Mouse (Mus musculus) fibroblast of lung, adult 2 months (primary cell): ENCODE results near the gene Hlcs.

Source experiments
- DNase-seq: peaks from one replicate; pipeline ENCODE4 v3.0.0-alpha.2; 2011; ENCODE audit warnings: low read depth

The Hlcs gene

DNA sequence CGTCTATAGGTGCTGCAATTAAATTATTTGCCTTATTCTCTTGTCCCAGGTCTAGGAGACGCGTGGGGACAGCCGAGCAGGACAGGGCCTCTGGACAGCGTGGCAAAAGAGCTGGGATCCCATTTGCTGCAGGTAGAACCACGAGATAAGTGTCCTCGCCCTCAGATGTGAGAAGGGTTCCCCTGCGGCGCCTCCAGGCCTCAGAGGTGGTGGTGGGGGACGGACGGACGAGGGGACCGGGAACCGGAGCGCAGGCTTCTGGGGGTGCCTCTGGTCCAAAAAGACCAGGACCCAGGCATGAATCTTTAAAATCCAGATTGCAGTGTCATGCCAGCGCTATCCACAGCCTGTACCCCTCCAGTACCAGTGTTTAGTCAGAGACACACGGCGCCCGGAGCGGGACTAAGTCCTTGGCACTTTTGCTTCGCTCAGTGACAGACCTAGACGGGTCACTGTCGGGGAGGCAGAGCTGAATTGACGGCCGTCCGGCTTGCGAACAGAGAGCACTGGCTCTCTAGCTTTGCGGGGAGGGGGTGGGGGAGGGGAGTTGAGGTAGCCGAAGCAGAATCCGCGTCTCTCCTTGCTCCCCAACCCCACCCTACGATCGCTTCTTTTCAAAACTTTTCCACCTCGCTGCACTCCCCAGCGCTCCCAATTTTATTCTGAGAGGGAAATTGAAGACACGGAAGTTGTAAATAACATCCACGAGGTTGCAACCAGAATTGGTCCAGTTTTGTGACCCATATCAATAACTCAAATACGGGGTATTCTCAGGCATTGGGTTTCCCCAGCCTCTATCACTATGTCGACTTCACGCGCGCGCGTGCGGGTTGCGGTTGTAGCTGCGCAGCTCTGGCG lies 218.9 kb downstream of the Hlcs start:
- no peak for DNase-seq

DNA sequence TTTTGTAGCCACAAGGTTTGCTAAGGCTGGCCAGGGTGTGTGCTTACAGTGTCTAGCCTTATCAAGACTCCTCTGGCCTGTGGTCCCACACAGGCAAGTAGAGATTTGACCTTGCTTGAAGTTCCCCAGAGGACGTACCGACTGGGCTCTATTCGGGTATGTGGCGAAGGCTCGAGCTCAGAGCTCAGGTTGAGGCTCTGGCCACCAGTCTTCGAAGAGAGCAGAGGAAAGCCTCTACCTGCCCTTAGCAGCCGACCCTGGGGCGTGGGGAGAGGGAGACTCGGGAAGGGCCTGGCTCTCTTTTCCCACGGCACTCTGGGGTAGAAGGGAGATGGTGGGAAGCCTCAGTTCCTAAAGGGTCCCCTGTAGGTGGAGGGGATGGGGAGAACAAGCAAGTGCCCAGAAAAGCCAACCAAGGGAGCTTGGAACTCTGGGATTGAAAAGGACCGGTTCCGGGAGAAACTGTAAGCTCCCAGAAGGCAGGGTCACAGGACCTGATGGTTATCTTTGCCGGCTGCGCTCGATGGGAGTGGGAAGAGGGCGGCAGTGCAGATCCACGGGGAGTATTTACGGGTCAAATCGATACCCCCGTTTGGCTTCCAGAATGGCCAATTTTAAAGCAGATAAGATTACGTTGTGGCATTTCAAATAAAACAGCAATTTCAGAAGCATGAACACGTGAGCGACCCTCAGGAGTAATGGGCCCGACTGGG lies 220.1 kb downstream of the Hlcs start:
- DNase-seq, result no peak

DNA sequence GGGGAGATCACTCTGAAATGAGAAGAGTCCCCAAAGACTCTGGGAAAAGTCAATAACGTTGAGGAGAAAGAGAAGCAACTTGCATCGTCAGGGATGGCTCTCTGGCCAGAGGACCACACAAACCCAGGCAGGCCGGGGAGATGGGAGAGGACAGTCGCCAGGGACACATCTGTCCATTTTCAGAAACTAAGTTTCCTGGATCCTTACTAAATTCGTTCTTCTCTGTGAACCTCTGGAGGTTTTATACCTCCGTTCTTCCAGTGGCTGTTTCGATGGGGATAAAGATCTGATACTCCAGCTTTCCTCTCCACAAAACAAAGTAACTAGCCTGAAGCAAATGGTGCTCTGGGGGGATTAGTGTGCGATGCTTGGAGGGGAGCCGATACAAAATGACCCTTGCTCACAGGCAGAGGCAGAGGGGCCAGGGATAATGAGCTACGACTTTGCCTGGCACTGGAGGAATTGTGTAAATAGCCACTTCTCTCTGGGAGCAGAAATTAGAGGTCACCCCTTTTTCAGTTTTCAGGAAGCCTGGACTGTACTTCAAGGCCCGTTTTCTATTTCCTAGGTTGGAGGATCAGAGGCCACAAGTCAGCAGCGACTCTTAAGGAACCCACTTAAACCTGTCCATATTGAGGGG lies 220.7 kb downstream of the Hlcs start:
- DNase-seq, result no peak

DNA sequence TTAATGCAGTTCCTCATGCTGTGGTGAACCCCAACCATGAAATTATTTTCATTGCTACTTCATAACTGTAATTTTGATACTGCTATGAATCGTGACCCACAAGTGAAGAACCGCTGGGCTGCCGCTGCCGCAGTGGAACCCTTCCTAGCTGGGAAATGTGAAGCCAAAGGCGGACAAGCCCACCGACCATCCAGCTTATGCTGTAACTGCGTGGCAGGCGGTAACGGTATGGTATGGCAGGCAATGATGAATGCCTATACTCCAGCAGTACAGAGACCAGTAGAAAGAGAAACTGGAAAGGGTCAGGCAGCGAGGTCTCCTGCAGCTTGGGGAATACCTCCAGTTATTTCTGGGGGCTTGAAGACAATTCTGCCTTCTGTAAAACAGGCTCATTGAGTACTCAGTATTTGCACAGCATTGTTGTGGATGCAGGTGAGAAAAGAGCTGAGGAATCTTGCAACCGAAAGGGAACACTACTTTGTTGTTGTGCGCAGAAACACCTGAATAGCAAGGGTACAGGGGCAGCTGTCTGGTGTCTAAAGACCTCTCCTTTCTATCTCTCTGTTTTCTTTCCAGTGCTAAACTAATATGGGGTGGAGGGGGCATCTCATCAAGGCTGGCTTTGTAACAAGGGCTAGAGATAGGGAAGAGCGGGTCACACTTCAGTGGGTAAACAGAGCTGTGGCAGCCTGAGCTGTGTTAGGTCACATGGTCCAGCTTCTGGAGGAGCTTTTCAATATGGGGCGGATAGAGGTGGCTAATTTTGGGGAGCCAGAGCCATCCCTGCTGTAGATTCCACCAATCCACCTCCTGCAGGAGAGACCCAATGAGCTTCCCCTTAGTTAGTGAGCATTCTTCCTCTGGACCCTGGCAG lies 224.3 kb downstream of the Hlcs start:
- no peak for DNase-seq

DNA sequence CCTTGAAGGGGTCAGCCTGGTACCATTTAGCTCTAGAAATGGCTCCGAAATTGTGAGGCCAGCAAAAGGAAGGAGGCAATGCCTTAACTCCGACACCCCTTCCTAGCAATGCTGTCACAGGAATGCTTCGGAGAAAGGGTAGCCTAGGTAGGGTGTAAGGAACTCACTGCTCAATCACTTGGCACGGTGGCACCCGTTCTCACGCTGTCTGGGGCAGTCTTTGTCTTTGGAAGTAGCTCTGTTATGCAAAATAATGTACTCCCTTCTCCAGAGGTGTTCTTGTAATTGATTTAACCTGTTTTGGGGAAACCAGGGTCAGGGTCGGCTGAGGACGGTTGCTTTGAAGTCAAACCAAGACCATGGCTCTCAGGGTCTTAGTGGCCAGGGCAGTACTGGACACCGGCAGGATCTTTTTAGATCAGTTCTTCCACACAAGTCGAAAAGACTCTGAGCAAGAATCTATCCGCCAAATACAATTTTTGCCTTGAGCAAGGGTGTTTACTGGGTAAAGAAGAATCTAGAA lies 225.1 kb downstream of the Hlcs start:
- DNase-seq, result no peak

DNA sequence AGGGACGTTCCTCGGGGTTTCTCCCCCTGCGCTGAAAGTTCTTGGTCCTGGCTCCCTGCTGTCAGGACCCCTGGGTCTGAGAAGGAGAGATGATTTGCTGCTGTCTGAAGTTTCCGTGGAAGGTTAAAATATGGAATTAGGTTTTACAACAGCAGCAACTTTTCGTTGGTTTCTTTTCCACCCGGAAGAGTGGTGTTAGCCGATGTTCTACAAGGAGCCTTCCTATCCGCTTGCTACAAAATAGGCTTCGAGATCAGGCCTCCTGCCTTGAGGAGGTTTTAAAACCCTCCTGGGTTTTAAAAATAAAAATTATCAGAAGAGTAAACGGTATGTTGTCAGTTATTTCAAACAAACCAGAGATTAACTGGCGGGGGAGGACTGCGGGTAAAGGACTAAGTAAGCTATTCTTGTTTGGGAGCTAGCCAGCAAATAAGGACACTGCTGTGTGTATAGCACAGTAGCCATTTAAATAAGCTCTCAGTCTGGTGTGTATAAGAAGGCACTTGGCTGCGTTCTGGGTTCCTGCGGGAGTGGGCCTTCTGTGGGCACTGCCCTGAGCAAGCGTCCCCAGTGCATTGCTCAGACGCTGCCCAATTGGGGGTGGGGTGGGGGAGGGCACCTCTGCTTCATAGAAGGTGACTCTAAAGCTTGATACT lies 225.7 kb downstream of the Hlcs start:
- DNase-seq, result no peak

DNA sequence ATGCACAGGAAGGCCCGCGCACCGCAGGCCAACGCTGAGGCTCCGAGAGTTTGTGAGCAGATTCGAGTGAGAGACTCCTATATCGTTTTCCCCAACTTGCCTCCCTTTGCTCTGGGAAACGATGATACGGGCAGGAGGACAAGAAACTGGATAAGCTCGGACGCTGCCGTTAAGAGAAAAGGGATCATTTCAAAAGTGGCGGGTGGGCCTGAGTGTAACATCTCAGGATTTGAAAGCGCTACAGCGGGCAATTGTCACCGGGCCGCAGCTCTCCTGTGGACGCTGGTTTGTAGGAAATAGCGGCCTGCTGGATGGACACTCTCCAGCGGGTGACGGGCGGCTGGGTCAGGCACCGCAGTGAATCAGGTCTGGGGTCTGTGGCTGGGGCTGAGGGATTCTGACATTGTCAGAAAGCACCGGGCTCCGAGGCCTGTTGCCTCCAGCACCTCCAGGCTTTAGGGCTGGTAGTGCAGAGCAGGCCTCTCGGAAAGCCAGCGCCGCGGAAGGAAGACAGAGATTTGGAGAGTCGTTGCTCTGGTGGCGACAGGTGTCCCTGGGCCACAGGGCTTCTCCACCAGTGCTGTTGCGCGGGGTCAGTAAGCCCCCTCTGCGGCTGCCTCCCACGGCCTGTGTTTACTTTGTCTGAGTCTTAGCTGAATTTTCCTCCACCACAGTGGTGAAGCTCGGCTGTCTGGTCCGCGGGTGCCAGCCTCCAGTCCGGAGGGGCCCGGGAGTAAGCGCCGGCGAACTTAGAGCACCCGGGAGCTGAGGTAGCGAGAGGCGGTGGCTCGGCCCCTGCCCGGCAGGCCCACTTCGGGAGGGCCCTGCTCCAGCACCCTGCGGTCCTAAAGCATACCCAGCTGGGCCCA lies 226.4 kb downstream of the Hlcs start:
- no peak for DNase-seq

DNA sequence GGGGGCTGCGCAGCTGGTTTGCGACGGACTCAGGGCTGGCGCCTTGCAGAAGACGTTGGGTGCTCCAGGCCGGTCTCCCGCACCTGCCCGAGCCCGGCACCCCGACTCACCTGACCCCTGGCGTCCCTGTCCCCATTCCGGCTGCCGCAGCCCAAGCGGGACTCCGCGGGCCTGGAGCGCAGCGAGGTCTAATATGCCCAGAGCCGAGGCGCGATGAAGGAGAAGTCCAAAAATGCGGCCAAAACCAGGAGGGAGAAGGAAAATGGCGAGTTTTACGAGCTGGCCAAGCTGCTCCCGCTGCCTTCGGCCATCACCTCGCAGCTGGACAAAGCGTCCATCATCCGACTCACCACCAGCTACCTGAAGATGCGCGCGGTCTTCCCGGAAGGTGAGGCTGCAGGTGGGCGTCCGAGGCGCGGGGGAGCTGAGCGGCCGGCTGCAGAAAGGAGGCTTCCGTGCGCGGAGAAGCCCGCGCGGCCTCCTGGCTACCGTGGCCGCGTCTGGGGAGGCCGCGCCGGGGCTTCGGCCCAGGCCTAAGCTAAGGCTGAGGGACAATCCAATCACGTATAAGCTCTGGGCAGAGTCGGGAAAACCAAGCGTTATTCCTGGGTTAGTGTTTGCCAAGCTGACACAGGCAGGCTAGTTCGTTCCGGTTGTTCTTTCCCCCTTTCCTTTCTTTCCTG lies 227.6 kb downstream of the Hlcs start:
- DNase-seq, result no peak

DNA sequence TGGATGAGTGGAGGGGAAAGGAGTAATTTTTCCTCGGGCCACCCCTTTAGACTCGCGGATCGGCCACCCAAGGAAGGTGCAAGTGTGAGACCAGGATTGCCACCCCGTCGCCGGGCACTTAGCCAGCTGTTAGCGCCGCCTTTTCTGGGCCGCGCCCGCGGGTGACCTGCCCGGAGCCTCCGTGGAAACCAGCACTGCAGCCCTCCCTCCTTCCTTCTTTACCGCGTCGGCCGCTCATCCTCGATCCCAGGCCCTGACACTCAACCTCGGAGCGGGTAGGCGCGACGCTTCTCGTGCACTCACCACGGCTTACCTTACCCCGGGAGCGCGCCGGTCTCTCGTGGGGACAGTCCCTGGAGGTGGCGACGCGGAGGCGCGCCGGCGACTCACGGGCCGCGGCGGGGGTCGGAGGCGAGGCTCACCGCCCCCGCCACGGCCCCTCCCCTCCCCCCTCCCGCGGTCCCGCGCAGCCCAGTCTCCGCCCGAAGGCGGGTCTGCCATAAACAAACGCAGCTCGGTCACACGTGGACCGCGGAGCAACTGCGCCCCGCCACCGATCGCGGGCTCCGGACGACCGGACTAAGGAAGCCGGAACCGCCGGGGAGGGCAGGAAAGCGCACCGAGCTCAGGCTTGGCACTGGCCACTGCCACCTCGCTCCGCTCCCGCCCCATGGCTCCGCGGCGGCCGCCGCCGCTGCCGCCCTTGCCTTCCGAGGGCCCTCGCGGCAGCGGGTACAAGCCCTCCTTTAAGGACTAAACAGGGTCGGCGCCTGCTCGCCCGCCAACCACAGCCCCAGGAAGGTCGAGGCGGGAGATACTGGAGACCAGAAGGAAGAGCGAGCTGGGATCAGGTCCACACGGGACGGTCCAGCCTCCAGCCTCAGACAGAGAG lies 228.4 kb downstream of the Hlcs start, which contains the start of gene Sim2:
Gene Sim2, plus strand, starts transcription at position 221 of the 892 bp plus-strand sequence.
- no peak for DNase-seq

DNA sequence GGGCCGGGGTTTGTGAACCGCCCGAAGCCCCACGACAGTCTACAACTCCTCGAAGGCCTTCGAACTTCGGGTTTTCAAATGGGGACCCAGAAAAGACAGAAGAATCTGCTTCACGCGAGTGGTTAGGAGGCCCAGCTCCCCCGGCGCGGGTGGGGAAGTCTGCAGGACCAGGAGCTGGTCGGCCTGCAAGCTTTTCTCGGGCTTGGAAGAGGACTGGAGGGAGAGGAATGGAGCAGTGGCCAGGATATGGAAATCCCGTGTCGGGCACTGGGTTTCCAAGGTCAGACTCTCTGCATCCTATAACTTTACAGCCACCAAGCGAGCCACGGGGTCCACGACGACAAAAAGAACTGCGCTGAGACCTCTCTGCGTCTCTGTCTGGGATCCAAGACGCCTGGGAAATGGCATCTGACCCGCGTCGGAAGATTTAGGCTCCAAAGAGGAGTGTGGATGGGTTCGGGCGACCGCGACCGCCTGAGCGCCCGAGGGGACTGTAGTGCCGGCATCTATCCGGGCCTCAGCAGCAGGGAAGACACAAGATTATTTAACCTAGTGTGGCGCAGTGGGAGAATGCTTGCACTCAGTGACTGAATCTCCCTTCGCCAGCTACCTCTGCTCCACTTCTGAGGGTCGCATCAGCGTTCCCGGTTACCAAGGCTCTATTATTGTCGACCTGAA lies 229.4 kb downstream of the Hlcs start:
- no peak for DNase-seq

DNA sequence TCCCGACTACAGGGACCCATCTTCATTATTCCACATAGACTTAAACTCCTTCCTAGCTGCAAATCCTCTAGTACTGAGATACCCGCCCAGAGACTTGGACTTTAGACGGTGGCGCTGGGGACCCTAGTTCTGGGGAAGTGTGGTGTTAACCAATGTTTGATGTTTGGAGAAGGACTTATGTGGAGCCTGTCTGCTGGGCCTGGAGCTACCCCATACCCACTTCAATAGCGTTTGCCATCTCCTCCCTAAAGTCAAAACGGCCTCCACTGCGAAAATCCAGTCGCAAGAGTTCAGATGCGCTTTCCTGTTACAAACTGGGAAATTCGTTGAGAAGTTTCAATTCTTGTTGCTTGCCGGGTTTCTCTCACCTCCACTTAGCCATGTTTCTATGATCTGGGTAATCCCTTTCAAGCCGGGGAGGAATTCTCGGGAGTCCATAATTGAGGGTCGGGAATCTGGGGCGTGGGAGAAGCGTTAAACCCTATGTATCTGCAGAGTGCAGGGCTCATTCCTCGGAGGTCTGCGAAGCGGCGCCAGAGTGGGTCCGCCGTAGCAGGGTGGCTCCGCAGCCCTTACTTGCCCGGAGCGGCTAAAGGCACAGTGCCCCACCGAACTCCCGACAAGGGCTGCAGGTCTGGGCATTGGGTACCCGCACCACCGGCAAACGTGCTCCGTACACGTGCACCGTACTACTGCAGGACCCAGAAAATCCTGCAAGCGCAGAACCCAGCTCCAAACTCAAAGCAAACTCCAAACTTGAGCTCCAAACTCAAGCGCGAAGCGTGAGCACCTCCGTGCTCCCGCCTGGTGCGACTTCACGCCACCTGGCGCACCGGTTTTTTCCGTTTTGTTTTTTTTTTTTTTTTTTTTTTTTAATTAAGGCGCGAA lies 230.2 kb downstream of the Hlcs start:
- DNase-seq, result no peak

DNA sequence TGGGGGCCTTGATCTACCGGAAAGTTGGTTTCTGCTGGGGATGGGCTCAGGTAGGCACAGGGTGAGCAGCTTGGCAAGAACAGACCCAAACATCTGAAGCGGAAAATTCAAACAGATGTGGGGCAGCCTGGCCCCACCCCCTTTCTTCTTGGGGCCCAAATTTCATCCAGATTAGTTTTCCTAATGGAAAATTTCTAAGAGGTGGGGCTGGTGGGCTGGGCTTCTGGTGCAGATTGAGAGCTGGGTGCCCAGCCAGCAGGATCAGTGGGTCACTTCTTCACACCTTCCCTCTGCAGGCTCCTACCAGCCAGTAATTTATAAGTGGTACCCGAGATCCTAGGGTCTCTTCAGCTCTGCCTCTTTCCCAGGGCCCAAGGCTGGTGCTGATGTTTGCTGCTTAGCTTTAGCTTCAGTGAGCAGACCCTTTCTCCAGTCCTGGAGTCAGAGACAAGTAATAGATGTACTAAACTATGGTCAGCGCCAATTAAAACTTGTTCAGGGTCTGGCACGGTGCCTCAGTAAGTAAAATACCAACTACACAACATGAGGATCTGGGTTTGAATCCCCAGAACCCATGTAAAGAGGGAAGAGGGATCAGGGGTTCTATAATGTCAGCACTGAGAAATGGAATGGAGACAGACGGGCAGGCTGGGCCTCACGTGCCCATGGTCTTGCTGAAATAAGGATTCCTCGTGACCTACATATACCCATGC lies 231.2 kb downstream of the Hlcs start:
- DNase-seq, result no peak

DNA sequence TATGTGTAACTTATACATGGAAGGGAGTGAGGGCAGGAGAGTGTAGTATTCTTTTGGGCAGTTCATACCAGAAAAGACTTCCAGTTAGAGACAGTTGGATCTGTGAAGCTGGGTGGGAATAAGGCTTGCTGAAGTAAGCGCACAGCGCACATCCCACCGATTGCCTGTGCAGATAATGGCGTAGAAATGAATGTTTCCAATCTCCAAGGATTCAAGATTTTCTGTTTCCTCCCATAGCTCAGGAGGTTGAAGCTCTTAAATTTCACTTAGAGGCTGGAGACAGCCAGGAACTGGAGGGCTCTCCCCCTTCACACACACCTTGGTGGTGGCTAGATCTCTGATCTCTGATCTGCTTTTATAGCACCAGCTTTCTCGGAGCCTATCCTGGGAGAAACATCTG lies 231.8 kb downstream of the Hlcs start:
- DNase-seq, result no peak

DNA sequence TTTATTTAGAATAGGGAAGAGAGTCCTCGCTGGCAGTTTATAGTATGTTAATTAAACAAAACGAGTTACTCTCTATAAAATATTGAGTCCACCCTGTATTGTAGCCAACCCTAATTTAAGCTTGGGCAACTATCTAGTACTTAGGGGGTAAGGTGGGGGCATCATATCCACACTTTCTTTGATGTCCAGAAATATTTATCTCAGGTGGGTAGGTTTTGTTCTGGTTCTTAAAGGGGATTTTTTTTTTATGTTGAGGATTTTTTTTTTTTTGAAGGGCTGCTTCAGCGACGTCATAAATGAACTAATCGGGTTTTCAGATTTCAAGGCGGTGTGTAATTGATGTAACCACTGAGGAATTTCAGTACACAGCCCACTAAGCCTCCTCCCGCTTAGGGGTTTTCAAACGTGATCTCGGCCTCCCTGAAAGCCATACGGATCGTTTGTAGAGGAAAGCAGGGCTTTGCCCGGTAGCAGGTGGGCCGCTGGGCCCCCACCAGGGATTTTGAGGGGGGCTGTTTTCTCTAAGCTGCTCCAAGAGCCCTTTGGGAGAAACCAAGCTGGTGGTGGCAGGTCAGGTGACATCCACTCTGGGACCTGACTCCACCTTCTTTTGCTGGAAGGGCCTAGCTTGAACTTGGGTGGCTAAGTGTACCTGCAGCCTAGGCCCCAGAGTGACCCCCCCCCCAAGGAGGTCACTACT lies 233.4 kb downstream of the Hlcs start:
- DNase-seq, result no peak

DNA sequence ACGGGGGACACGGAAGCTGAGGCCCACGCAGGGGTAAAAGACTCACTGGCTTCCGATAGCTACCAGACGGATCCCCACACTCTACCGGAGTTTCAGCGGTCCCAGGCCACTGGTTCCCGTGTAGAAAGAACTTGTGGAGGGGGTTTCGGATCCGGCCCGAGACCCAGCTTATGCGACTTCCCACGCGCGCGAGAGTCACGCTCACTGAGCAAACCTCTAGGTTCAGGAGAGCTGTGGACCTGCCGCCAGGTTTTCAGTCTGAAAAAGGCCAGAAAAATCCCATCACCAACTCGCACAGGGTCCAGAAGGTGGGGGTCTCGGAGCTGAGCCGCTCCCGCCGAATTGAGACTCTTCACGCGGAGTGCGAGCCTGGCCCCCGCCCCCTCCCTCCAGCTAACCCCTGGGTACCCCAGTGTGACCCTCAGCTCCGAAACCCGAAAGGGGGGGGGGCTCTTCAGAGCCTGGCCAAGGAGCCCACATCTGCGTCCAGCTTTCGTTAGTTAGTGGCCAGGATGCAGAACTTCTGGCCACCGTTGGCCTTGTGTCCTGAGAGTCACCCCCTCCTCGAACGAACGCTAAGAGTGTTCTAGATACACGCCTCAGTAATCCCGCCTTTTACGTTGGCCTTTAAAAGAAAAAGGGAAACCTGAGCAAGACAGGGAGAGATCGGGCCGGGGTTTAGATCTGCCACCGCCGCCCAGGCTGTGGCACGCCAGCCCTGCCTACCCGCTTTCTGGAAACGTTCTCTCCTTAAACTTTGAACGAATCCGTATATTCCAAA lies 234.1 kb downstream of the Hlcs start:
- DNase-seq, result no peak
